Mouse (Mus musculus) lung, postnatal 10 days (tissue): ENCODE measurements around the gene Bcl2l13.
"Not testable (repeated sequence)": the region's sequence is repeated elsewhere in the genome, so short reads cannot be mapped to it uniquely, and the experiment has no call there.

ENCODE experiments used
- DNase-seq: peaks from one replicate; pipeline ENCODE4 v3.0.0; 2021

The Bcl2l13 gene

DNA sequence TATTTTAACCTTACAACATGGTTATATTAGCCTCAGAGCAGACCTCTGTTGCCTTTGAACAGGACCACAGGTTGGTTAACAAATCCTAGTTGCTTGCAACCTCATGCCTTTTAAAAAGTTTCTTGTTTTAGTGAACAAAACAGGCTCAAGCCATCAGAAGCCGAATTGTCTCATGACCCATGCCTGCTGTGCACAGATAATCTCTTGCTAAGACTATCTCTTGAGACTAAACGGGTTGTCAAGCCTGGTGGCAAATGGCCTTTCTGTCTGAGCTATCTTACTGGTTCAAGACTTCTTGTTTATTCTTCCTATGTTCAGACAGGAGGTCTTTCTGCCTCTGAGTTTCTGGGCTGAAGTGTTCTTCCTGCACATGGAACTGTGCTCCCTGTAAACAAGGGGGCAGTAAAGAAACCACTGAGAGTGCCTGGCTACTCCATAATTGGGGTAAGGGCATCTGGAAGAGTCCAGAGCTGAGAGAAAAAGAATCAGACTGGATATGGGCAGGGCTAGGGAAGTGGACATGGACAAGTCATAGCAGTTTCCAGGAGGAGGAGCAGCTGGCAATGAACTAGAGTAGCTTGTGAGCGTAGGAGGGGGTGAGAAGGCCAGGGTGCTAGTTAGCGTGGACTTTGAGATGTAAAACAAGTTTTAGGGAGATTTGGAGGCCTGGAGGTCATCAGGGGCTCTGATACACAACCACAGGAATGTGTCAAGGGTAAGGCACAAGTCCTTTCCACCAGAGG lies 5.0 kb upstream of the Bcl2l13 start:
- DNase-seq: no peak

DNA sequence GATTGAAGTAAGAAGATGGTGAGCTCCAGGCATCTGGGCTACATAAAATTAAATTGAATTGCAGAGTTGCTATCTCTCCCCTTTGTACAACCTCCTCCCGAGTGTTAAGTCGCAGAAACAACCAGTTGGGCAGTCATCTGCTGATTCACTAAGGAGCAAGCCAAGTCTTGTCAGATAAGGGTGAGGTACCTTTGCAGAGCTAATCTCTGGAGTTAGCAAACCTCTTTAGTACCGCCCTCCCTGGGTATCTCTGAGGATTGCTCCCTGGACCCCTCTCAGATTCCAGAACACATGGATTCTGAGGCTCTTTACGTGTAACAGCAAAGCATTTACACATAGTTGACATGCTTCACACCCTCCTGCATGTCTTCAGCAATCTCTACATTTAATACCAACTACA lies 3.9 kb upstream of the Bcl2l13 start:
- no peak for DNase-seq

DNA sequence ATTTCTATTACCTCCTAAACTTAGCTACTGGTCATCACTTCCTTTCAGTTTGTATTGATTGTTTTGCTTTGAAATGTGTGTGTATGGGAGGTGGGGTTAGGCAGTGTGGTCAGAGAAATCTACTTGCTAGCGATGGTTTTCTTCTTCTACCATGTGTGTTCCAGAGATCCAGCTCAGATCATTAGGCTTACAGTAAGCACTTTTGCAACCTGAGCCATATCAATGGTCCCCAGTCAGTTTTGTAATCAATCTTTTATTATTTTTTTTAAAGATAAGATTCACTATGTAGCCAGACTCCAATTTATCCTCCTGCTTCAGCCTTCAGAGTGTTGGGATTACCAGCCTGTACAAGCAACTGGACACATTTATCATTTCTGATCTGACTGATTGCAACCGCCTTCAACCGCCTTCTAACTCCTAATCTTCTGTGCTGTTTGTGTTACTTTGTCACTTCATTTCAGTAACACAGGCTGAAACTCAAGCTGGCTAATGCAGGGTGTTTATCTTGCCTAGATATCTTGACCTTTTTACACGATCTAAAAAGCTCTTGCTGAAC lies 1.2 kb upstream of the Bcl2l13 start:
- no peak for DNase-seq

DNA sequence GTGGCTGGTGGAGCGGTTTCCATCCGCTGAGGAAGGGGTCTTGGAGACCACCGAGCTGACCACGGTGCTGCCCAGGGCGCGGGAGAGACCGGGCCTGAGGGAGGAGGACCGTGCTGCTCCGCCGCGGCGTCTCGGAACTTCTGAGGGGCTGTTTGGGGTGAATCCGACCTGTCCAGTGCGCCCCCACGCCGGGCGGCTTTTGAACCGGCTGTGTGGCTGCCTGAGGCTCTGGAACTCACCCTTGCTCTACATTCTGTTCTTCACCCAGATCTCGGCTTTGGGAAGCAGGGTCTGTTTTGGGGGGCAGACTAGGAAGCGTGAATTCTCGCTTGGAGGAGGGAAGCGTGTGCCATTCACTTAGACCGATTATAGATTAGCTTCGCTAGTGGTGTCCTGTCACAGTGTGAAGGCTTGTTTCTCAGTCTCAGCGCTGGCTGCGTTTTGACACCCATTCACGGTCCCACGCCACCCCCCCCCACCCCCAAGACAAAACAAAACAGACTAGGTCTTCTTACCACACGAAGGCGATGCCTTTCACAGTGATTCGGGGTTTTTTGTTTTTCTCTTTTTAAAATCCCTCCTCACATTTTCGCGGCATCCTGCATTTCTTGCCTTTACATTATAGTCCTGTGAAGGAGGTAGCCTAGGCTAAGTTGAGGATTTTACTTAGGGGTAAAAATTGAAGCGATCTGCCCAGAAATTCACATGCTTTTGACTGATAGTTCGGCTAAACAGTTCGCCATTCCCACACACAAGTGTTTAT lies 558 bp downstream of the Bcl2l13 start:
- no peak for DNase-seq

DNA sequence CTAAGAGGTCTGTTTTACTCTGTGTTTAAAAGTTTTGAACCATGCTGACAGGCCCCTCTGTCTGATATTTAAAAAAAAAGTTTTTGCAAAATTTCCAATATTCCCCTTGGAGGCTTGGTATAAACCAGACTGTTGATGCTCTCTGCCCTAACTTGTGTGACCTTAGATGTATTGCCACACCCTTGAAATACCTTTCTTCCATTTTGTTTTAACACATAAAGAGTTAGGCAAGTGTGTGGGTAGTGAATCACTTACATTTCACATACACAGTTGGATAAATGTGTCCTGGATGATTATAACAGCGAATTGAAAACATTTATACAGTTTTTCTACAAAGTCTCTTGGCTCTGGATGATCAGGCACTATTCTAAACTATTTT lies 1.1 kb downstream of the Bcl2l13 start:
- DNase-seq: no peak

DNA sequence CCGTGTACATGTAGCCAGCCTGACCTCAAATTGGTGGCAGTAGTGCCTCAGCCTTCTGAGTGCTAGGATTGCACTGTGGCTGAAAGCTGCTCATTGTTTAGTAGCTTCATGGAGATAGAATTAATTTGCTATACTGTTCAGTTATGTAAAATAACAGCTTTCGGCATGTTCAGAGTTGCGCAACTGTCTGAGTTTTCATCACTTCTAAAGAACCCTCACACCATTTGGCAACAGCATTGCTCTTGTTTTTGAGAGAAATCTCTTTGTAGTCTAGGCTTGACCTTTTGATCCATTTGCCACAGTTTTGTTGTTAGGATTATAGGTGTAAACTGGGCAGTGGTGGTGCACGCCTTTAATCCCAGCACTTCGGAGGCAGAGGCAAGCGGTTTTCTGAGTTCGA lies 4.2 kb downstream of the Bcl2l13 start:
- no peak for DNase-seq

DNA sequence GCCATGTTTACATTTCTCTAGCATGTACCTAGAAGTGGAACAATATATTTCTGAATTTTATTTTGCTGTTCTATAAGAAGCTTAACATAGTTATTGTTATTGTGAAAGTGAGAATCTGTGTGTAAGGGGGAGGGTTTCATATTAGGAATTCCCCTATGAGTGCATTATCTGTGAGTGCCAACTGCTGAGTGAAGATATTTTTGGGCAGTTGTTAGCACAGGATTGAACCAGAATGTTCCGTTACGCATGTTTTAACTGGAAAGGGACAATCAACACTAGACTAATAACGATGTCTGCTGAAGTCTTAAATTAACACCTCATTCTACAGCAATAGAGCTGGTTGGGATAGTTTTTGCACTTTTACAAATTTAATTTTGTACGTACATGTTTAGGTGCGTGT lies 5.7 kb downstream of the Bcl2l13 start:
- no peak for DNase-seq

DNA sequence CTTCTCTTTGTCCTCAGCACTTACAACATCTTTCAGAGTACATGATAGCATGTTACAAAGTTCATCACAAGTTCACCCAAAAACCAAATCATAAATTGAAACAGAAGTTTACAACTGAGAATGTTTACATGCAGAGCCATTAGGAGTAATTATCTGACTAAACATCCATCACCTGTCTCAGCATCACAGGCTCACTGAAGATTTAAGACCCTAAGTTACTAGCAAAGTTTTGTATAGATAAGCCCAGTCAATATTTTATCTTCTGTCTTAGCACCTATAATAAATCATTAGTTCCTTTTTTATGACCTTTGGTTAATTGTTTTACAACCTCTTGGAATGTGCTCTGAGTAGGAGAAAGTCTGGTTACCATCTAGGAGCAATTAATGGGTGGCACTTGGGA lies 14.7 kb downstream of the Bcl2l13 start:
- not testable (repeated sequence) for DNase-seq

DNA sequence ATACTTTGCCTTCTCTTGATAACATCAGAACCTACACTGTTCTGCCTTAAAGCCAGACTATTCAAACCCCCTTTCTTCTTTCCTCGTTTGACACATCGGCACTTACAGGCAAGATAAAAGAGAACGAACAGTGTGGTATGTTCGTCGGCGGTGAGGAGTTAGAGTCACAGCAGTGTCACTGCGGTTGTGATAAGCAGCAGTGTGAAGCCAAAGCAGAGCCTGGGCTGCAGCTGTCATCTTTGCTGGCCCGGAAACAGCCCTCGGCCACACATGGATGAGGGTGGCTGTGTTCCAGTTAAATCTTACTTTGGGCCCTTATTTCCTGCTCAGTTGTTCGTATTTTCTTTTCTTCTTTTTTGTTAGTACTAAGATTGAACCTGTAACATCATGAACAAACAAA lies 18.4 kb downstream of the Bcl2l13 start:
- no peak for DNase-seq

DNA sequence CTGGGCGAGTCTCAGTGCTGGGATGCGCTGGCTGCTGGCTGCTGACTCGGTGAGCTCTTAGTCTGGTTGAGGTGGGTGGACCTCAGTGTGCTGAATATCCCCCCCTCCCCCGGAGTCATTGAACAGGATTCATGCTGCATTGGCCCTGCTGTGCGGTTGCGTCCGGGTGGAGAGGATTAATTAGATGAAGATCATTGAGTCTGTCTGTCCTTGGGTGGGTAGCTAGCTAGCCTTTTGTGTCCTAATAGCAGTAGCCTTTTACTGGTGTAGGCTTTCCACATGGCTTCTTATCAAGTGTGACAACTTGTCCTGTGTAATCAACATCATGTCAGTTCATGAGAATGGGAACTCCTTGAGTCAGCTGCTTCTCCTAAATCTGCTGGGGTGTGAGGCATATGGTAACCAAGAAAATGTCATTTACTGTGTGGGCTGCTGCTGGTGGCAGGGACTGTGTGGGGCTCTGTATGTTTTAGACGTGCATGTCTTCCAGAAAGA lies 22.3 kb downstream of the Bcl2l13 start:
- DNase-seq: no peak

DNA sequence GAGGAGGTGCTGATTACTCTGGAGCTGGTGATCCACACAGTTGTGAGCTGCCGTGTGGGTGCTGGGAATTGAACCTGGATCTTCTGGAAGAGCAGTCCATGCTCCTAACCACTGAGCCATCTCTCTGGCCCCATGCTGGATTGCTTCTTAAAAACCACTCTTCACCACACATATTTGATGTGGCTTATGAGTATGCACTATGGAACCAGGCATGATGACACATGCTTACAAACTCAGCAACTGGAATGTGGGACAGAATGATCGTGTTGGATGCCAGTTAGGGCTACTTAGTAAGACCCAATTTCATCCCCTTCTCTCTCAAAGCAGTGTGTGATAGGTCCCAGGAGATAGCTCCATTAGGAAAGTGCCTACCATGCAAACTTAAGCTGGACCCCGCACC lies 24.1 kb downstream of the Bcl2l13 start:
- no peak for DNase-seq

DNA sequence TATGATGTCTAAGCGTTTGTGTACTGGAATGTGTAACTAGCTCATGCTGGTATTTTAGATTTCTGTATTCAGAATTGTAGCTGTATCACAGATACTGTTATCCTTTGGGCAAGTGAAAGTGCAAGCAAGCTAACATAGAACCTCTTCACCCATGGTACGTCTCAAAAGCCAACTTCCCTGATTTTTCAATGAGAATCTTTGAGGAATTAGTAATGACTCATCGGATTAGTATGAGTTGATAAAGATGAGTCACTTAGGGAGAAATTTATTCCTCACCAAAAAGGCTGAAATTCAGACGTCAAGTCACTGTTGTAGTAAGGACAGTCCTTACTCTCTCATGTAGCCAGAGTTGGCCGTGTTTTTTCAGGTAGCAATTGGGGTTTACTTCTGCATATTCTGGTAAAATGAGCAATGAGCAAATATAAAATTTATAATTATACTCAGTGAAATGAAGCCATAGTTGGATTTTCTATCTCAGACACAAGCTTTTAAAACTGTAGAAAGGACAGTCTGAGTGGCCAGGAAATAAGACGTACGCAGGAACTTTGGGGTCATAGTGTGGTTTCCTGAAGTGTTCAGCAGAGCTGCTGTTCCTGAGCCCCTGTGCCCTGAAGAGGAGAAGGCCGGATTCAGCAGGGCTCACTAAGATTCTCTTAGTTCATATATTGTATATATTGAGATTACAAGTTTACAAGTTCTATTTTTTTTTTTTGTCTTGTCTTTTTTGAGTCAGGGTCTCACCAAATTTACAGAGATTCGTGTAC lies 30.2 kb downstream of the Bcl2l13 start:
- no peak for DNase-seq

DNA sequence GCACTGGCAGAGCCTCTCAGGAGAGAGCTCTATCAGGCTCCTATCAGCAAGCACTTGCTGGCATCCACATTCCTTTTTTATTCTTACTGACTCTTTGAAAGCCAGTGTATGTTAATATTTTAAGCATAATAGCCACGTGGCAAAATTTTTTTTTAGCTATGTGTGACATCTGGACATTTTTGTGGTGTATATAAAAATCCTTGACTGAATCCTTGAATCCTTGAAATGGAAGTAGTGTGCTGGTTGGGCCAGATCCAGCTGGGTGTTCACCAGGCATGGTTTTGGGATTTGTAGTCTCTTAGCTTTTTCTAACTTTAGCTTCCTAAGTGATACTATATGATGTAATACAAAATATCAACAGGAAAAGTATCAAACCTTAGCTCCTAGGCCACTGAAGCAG lies 32.8 kb downstream of the Bcl2l13 start:
- DNase-seq: no peak

DNA sequence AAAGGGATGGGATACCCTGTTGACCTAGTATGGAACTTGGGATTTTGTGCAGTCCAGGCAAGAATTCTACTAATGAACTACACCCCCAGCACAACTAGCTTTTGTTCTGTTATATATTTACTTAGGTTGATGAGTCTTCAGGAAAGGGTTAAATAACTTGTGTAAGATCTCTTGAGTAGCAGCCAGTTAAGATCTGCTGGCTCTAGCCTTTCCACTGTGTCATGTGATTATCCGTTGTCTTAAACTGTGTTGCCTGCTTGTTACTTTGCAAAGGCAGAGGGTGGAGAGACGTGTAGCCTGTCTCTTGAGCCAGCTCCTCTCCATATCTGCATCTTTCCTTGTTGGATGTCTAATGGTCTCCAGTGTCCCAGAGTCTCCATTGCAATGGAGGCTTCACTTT lies 35.3 kb downstream of the Bcl2l13 start:
- DNase-seq: no peak

DNA sequence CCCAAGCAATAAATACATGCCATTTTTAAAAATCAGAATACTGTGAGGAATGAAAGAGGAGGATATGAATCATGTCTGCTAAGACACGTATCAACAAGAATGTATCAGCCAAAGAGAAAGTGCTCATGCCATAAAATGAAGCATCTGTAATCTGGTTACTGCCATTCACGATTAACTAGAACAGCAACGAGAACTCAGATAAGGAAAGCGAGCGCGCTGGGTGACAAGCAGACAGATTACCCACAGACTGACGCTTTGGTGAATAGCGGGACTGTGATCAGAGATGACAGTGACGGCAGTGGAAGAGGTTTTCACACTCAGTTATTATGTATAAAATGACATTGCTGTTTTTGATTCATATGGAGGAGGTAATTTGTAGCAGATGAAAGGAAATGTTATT lies 37.9 kb downstream of the Bcl2l13 start:
- DNase-seq: no peak

DNA sequence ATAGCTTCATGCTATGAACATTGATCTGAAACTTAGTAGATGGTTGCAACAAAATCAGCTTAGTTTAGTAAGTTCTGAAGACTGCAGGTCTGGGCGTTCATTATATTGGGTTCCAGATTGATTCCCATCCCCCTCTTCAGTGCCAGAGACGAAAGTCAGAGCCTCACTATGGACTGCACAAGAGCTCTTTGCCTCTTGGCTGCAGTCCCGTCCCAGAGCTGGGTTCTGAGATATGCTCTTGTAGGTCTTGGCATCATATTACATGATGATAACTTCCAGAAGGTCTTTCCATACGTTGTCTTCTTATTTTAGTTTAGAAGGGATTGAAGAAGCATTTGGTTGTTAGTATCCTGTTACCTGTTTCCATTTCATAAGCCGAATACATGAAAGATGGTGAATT lies 43.0 kb downstream of the Bcl2l13 start:
- no peak for DNase-seq

DNA sequence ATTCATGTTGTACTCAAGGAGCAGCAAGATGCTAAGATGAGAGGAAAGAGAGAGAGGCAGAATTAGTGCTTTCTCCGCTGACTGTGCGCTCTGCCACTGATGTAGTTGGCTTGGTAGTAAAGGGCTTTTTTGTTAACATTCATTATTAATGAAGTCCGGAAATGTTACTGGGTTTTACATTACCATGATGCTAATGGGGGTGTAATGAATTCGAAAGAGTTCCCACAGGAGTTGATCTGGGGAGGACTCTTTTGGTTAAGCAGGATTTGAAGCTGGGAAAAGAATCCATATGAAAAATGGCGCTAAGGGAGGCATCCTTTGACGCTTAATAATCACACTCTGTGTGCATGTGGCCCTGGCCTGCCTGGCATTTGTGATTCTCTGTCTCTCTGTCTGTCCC lies 48.4 kb downstream of the Bcl2l13 start:
- no peak for DNase-seq

DNA sequence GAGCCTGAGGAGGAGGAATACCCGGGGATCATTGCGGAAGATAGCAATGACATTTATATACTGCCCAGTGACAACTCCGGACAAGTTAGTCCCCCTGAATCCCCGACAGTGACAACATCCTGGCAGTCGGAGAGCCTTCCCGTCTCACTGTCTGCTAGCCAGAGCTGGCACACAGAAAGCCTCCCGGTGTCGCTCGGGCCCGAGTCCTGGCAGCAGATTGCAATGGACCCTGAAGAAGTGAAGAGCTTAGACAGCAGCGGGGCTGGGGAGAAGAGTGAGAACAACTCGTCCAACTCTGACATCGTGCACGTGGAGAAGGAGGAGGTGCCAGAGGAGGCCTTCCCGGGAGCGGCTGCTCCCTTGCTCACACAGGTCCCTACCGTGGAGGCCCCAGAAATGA lies 50.7 kb downstream of the Bcl2l13 start:
- peak; percentile 14 for DNase-seq

DNA sequence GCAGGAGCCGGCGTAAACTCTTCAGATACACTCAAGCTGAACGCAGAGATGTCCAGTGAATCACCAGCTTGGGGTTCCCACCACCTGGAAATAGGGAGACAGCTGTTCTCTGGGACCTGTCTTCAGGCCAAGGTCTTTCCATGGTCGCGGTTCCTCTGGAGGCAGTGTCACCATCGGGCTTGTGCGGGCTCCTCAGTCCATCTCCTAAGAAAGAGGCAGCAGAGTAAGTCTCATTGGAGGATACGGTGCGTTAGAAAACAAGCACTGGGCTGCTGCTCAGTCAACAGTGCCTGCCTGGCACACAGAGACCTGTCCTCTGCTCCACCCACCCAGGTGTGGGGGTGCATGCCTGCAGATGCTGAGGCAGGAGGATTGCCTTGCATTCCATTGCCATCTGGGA lies 58.1 kb downstream of the Bcl2l13 start:
- no peak for DNase-seq

DNA sequence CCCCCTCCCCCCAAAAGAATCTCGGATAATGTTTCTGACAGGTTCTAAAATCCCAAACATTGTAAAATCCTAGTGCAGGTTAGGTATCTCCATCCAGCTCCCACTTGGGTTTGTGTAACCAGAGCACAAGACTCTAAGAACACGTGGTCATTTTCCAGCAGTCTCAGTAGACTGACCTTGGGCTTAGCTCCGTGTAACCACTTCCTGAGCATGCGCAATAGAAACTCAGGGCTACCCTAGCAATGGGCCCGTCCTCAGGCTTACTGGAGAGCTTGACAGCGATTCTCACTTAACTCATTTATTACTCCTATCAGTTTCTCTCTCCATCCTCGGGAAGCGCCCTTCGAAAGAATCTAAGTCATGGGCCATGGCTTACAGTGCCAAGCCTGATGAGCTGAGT lies 58.5 kb downstream of the Bcl2l13 start:
- DNase-seq: no peak

DNA sequence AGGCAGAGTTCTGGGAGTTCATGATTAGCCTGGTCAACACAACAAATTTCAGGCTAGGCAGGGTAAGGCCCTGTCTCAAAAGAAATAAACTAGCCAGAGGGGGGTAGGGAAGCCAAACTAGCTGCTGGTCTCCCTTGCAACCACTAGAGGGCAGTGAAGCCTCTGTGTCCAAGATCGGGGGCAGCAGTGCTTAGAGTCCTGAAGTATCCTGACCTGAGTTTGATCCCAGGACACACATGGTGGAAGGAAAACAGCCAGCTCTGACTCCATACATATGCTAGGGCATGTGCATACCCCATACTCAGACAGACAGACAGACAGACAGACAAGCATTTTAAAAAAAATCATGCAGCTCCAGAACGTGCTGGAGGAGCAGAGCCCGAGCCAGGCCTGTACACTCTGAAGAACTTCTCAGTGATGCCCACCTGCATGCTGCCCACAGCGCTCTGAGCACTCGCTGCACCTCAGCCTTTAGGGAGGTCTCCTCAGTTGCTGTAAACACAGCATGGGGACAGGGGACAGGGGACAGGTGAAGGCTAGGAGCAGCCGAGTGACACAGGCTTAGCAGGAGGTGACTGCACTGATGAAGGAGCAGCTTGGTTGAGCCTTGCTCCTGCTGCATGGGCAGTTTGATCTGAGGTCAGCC lies 62.3 kb downstream of the Bcl2l13 start:
- DNase-seq: peak; percentile 63

DNA sequence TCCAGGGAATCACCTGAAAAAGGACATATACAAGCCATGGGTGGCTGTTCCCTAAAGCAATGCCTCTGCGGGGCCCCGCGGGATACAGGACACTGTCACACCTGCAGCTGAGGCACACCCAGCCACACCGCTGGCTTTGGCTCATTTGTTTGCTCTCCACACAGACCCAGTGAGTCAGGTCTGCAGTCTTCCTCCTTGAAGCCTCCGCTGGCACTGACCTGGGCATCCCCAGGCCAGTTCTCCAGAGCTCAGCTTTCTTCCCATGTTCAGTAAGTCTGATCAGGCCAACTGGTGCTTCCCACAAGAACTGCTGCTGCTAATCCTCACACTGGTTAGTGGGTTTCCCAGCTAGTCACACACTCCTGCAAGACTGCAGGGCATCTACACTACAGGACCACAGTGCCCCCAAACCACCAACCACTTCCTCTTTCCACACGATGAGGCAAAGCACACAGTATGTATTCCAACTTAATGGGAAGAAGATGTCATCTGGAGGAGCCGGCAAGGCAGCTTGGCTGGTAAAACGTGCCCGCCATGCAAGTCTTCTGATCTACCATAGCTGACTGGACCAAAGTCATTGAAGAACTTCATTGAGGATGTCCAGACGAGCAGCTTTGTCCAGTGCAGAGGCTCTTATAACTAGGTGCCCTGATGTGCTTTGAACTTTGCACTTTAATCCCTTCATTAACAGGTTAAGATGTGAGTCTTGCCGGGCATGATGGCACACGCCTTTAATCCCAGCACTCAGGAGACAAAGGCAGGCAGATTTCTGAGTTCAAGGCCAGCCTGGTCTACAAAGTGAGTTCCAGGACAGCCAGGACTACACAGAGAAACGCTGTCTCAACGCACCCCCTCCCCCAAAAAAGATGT lies 66.0 kb downstream of the Bcl2l13 start:
- DNase-seq: no peak
